Mouse (Mus musculus): ENCODE results near the gene Zbtb20.

- TF ChIP-seq CTCF (IDR thresholded peaks at IDR 0.05; ENCODE audit: control insufficient read depth, insufficient read depth, insufficient read length) (no peak), MAX (IDR thresholded peaks at IDR 0.05) (no peak), MYOD1 (IDR thresholded peaks at IDR 0.05; ENCODE audit: control insufficient read depth, insufficient read length, low read depth) (no peak)
Observed at GRCm38 (mm10) chr16:42911815-42912214, 36.1 kb downstream of the Zbtb20 start.

All from C2C12 (cell line).